In the genomic region with DNA sequence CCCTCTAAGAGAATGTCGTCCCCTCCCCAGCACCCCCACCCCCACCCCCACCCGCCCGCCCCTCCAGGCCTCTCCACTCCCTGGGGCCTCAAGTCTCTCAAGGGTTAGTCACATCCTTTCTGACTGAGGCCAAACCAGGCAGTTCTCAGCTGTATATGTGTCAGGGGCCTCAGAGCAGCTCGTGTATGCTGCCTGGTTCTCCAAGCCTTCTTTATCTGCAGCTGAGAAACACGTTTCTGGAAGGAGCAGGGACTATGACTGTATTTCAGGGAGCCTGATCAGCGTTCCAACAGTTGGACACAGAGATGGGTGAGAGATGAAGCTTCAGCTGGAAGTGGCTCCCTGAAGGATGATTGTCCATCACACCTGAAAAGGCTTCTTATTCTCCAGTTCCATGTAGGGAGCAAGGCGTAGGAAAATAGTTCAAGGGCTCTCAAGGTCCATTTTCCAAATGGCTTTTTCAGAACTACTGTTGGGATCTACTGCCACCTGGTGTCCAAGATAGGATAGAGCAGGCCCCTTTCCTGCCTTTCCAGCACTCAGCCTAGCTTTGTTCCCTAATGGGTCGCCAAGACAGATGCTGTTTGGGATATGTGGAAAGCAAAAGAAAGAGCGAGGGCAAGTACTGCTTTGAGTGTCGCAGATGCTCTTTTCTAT, we compare ENCODE assay signal across 9 mouse cellular contexts. TPM values are rescaled to one million over a fixed set of nuclear protein-coding genes. Genes with fewer than 3 reads are reported as not detected.
A peak's percentile ranks its signal among the peaks of the same experiment; 100 is the strongest.
DNase-seq lines count a peak whose midpoint lies in the region; ATAC-seq and TF ChIP-seq lines count a peak whose summit lies in the region.
"Had no signal": no experiment of that assay in that cellular context is flagged by ENCODE, and none has a peak within 500 bp of the region (broad histone marks: within the 10 kb centered on the region; RNA-seq: fewer than 3 reads in every experiment).

No protein-coding gene starts in this region.

- no peaks in the 10 kb centered on the region for H3K36me3 ChIP-seq in C2C12 (ENCODE audit: control insufficient read depth, insufficient read depth)
- H3K36me3 ChIP-seq in heart, embryonic 12.5 days: no peaks in the 10 kb centered on the region
- H3K36me3 ChIP-seq in liver, embryonic 16.5 days (ENCODE audit: control insufficient read depth, insufficient read depth): no peaks in the 10 kb centered on the region
- no peaks in the 10 kb centered on the region for H3K36me3 ChIP-seq in neural tube, embryonic 13.5 days

- no peaks in the 10 kb centered on the region for H3K79me2 ChIP-seq in C2C12 (ENCODE audit: control insufficient read depth, insufficient read depth)

- peak overlapping the region; percentile 31; the same call in 1 of the 2 replicates for H3K4me2 ChIP-seq in heart, embryonic 12.5 days
- no peak overlapping the region for H3K4me2 ChIP-seq in liver, embryonic 16.5 days (ENCODE audit: low read depth, low read length)
- H3K4me2 ChIP-seq in neural tube, embryonic 13.5 days: peak overlapping the region; percentile 25; the same call in 1 of the 2 replicates

- no peaks in the 10 kb centered on the region for H3K79me3 ChIP-seq in C2C12 (ENCODE audit: low read depth)

- WGBS in heart, embryonic 12.5 days: 18% methylated on average over 8 of the region's 10 CpGs
- WGBS in liver, embryonic 16.5 days (ENCODE audit: insufficient replicate concordance): 33% methylated on average over 10 of the region's 10 CpGs
- WGBS in neural tube, embryonic 13.5 days: 36% methylated on average over 10 of the region's 10 CpGs

- DNase-seq in adrenal gland, postnatal 25 days: peak; percentile 28
- peak; percentile 69 for DNase-seq in kidney, postnatal 14 days
- peak; percentile 63 for DNase-seq in testis, postnatal 10 days (ENCODE audit: low spot score)

- H3K4me3 ChIP-seq in C2C12 (ENCODE audit: insufficient read depth, poor library complexity, severe bottlenecking): no peak overlapping the region
- H3K4me3 ChIP-seq in embryonic fibroblast, embryonic 13.5 days (ENCODE audit: insufficient read depth, low read length): no peak overlapping the region
- H3K4me3 ChIP-seq in heart, embryonic 12.5 days: no peak overlapping the region
- no peak overlapping the region for H3K4me3 ChIP-seq in liver, embryonic 16.5 days (ENCODE audit: low read depth, low read length)
- no peak overlapping the region for H3K4me3 ChIP-seq in neural tube, embryonic 13.5 days
- H3K4me3 ChIP-seq: erythroblast, embryonic 14.5 days had no signal

- H3K9ac ChIP-seq in heart, embryonic 12.5 days: no peak overlapping the region
- no peak overlapping the region for H3K9ac ChIP-seq in liver, embryonic 16.5 days (ENCODE audit: low read depth, low read length)
- H3K9ac ChIP-seq in neural tube, embryonic 13.5 days: no peak overlapping the region

- no peaks in the 10 kb centered on the region for H3K9me3 ChIP-seq in heart, embryonic 12.5 days (replicated peaks)
- no peaks in the 10 kb centered on the region for H3K9me3 ChIP-seq in liver, embryonic 16.5 days (replicated peaks; ENCODE audit: control insufficient read depth, low read length)
- no peaks in the 10 kb centered on the region for H3K9me3 ChIP-seq in neural tube, embryonic 13.5 days

- no peak for ATAC-seq in heart, embryonic 12.5 days (ENCODE audit: insufficient number of reproducible peaks, low FRiP score)
- ATAC-seq in liver, embryonic 16.5 days (ENCODE audit: low read depth): no peak
- ATAC-seq in neural tube, embryonic 13.5 days (ENCODE audit: low read depth): no peak

- TF ChIP-seq CTCF in C2C12 (IDR thresholded peaks at IDR 0.05; ENCODE audit: control insufficient read depth, insufficient read depth, insufficient read length): peak; percentile 23
- TF ChIP-seq CTCF in embryonic fibroblast, embryonic 13.5 days (IDR thresholded peaks at IDR 0.05; ENCODE audit: borderline replicate concordance, insufficient read depth, low read length): no peak

- no peaks in the 10 kb centered on the region; the same call in none of the 2 replicates for H3K4me1 ChIP-seq in embryonic fibroblast, embryonic 13.5 days (ENCODE audit: control insufficient read depth, insufficient read depth, low read length)
- peaks cover 9% of the 10 kb centered on the region; the same call in 1 of the 2 replicates for H3K4me1 ChIP-seq in heart, embryonic 12.5 days (replicated peaks)
- peaks cover 6% of the 10 kb centered on the region for H3K4me1 ChIP-seq in liver, embryonic 16.5 days (ENCODE audit: control insufficient read depth, low read depth, low read length)
- H3K4me1 ChIP-seq in neural tube, embryonic 13.5 days (replicated peaks): peaks cover 10% of the 10 kb centered on the region; the same call in 1 of the 2 replicates

- peak overlapping the region; percentile 44 for H3ac ChIP-seq in C2C12 (ENCODE audit: control insufficient read depth, insufficient read length, low read depth)

- H3K27ac ChIP-seq in embryonic fibroblast, embryonic 13.5 days (ENCODE audit: insufficient read depth, low read length): peak overlapping the region; percentile 79
- H3K27ac ChIP-seq in heart, embryonic 12.5 days (ENCODE audit: poor library complexity, severe bottlenecking): peak overlapping the region; percentile 48; the same call in 1 of the 2 replicates
- H3K27ac ChIP-seq in liver, embryonic 16.5 days (ENCODE audit: low read length): peak overlapping the region; percentile 41; the same call in 1 of the 2 replicates
- peak overlapping the region; percentile 76 for H3K27ac ChIP-seq in neural tube, embryonic 13.5 days (replicated peaks)

- no peak for TF ChIP-seq POLR2A in embryonic fibroblast, embryonic 13.5 days (IDR thresholded peaks at IDR 0.05; ENCODE audit: low read depth, low read length)

- no peaks in the 10 kb centered on the region for H3K27me3 ChIP-seq in C2C12 (ENCODE audit: control insufficient read depth, insufficient read depth, insufficient read length)
- no peaks in the 10 kb centered on the region for H3K27me3 ChIP-seq in heart, embryonic 12.5 days (replicated peaks)
- no peaks in the 10 kb centered on the region for H3K27me3 ChIP-seq in liver, embryonic 16.5 days (ENCODE audit: control insufficient read depth, insufficient read depth, low read depth, low read length)
- H3K27me3 ChIP-seq in neural tube, embryonic 13.5 days: no peaks in the 10 kb centered on the region

TF ChIP-seq in C2C12, 6 proteins besides CTCF, POLR2A, EP300 and RAD21:
- no peak for TF ChIP-seq MAX (IDR thresholded peaks at IDR 0.05)
- no peak for TF ChIP-seq CEBPB (IDR thresholded peaks at IDR 0.05; ENCODE audit: low read depth)
- no peak for TF ChIP-seq MYOG (IDR thresholded peaks at IDR 0.05; ENCODE audit: control insufficient read depth, extremely low read depth, insufficient read length)
- TF ChIP-seq MYOD1 (IDR thresholded peaks at IDR 0.05; ENCODE audit: control insufficient read depth, insufficient read length, low read depth): no peak
- no peak for TF ChIP-seq USF1 (IDR thresholded peaks at IDR 0.05; ENCODE audit: low read depth)
- TF ChIP-seq FOSL1 (IDR thresholded peaks at IDR 0.05; ENCODE audit: insufficient read depth, low read length, poor library complexity, severe bottlenecking): no peak

RNA-seq across cellular contexts. Expression of gene Nlgn3, which starts 30.5 kb away (rescaled TPM):
- not detected for polyA plus RNA-seq in C2C12 (2012; fragmentation: generic; extraction: Trizol)
- 13.5 and 15.0 TPM in 2 replicates for total RNA-seq in adrenal gland, postnatal 25 days (2021)
- polyA plus RNA-seq in embryonic fibroblast, embryonic 13.5 days (2011; ENCODE audit: insufficient read length, low read depth, missing spikeins): 0.47 and 0.91 TPM in 2 replicates
- polyA plus RNA-seq in heart, embryonic 12.5 days (2016; fragmentation: Nextera tagmentation; extraction: Ambion mirVana): 2.2 and 2.9 TPM in 2 replicates
- 0.06 and 0.11 TPM in 2 replicates for polyA plus RNA-seq in liver, embryonic 16.5 days (2015; fragmentation: Nextera tagmentation; extraction: Ambion mirVana)
- 59.3 and 63.7 TPM in 2 replicates for polyA plus RNA-seq in neural tube, embryonic 13.5 days (2015; fragmentation: Nextera tagmentation; extraction: Ambion mirVana)
- polyA plus RNA-seq: erythroblast, embryonic 14.5 days had no signal

RNA-seq across cellular contexts. Expression of gene Gjb1, which starts 46.7 kb away (rescaled TPM):
- not detected for polyA plus RNA-seq in C2C12 (2012; fragmentation: generic; extraction: Trizol)
- 8.5 TPM in 1 of 2 replicates, not detected in the other for total RNA-seq in adrenal gland, postnatal 25 days (2021)
- polyA plus RNA-seq in embryonic fibroblast, embryonic 13.5 days (2011; ENCODE audit: insufficient read length, low read depth, missing spikeins): not detected in 2 replicates
- polyA plus RNA-seq in heart, embryonic 12.5 days (2016; fragmentation: Nextera tagmentation; extraction: Ambion mirVana): 0.13 and 0.66 TPM in 2 replicates
- 147 and 174 TPM in 2 replicates for polyA plus RNA-seq in liver, embryonic 16.5 days (2015; fragmentation: Nextera tagmentation; extraction: Ambion mirVana)
- polyA plus RNA-seq in neural tube, embryonic 13.5 days (2015; fragmentation: Nextera tagmentation; extraction: Ambion mirVana): 0.92 and 0.98 TPM in 2 replicates

RNA-seq across cellular contexts. Expression of gene Med12, which starts 55.7 kb away (rescaled TPM):
- 22.7 TPM for polyA plus RNA-seq in C2C12 (2012; fragmentation: generic; extraction: Trizol)
- total RNA-seq in adrenal gland, postnatal 25 days (2021): 42.3 and 51.4 TPM in 2 replicates
- polyA plus RNA-seq in embryonic fibroblast, embryonic 13.5 days (2011; ENCODE audit: insufficient read length, low read depth, missing spikeins): 45.8 and 47.9 TPM in 2 replicates
- 30.5 and 30.7 TPM in 2 replicates for polyA plus RNA-seq in heart, embryonic 12.5 days (2016; fragmentation: Nextera tagmentation; extraction: Ambion mirVana)
- 21.6 and 25.5 TPM in 2 replicates for polyA plus RNA-seq in liver, embryonic 16.5 days (2015; fragmentation: Nextera tagmentation; extraction: Ambion mirVana)
- 25.9 and 26.6 TPM in 2 replicates for polyA plus RNA-seq in neural tube, embryonic 13.5 days (2015; fragmentation: Nextera tagmentation; extraction: Ambion mirVana)

Comparison
In these comparisons a context has a peak if more than half of its experiments do, and no peak if none do; other contexts are left out.
1. RNA of gene Nlgn3, which starts 30.5 kb away (polyA plus RNA-seq): 59.3 to 63.7 TPM in neural tube, embryonic 13.5 days; 2.2 to 2.9 TPM in heart, embryonic 12.5 days, 0.47 to 0.91 TPM in embryonic fibroblast, embryonic 13.5 days, 0.06 to 0.11 TPM in liver, embryonic 16.5 days and not detected in C2C12 (single experiment); every median in the first group is over 10 times any median in the second.
2. RNA of gene Gjb1, which starts 46.7 kb away (polyA plus RNA-seq): 147 to 174 TPM in liver, embryonic 16.5 days; 0.92 to 0.98 TPM in neural tube, embryonic 13.5 days, 0.13 to 0.66 TPM in heart, embryonic 12.5 days, not detected in C2C12 (single experiment) and not detected in embryonic fibroblast, embryonic 13.5 days; every median in the first group is over 10 times any median in the second.
3. Peak in every context shown above with its lines, with median percentiles within 50 percentile points of each other: DNase-seq and H3K27ac ChIP-seq.